Mouse (Mus musculus): Measurements from ENCODE around the gene Rtl10.

Gene Rtl10

DNA sequence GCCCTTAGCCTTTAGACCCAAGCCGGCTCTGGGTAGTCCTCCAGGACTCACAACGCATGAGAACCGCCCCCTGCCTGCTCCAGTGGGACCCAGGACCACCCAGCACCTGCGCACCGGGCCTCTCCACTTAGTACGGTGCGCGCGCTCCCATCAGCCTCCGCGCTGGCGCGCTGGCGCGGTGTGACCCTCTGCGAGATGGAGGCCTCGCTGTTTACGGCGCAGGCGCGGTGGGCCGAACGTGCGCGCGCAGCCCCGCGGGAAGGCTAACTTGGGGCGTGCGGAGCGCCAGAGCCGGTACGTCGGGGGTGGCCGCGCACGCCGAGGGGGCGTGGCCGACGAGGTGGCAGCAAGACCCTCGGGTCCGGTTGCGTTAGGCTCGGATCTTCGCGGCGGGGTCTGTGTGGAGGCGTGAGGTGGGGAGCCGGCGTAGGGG is at the start of gene Rtl10, which contains the start of gene Gnb1l:
Gene Rtl10 (plus strand): TSS at position 344 of the 433 bp plus-strand sequence.
Gene Gnb1l (plus strand): TSS at position 156 of the 433 bp plus-strand sequence.
- peak; percentile 98 to 99 for DNase-seq

DNA sequence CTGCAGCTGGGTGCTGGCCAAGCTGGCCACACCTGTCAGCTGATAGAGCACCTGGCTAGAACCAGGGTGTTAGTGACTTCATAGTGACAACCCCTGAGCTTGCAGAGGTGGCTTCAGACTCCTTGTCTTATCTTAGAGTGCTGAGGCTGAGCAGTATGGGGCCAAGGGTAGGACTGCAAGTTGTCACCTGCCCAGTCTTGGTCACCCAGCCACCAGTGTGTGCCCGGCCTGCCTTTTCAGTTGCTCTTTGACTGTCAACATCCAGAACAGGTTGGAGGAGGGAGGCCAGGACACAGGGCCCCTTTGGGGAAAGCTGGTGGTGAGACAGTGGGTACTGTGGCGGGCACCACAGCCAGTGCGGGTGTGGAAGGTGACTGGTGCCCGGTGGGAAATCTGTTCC is 49.7 kb upstream of the Rtl10 start:
- no peak for DNase-seq

DNA sequence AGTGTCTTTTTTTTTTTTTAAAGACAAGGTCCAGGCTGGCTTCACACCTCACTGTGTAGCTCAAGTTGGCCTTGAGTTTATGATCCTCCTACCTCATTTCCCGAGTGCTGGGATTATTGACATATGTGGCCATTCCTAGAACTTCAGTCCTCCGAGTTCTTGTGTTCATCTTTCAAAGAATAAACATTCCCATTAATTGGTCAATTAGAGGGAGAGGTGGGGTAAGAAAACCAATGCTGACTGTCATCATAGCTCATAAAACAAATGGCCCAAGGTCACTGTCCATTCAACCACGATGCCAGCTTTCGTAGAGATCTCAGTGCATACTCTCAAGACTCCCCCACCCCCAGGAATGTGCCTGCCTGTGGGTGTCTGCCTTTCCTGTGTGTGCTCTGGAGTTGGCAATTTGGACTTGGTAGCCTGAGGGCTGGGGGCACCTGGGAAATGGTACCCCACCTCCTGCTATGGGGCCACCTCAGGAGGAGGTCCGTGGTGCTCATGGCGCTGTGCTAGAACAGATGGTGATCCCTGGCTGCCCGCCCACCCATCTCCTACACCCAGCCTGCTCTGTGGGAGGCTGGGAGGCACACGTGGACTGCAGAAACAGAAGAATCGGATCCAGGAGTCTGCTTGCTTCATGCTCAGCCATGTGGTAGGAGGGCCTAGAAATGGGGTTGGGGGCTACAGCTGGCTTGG is 47.1 kb upstream of the Rtl10 start:
- DNase-seq, result peak; percentile 68 to 77

DNA sequence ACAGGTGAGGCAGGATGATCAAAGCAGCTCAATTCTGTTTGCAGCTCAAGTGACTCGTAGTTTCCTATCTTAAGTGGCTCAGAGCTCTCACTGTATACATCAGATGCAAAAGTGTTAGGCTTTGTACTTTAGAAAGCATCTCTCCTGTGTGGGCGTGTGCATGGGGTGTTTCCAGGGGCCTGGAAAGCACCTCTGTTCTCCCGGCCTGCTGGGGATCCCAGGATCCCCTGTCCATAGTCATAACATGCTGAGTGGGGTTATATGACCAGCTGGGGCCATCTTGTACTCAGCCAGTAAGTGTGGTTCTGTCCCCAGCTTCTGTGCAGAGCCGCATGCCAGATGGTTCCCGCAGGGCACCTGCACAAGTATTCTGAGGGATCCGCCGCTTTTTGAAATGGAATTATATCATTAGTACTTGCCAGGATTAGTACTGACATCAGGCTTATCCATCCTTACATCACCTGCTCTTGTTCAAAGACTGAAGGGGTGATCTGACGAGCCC is 46.3 kb upstream of the Rtl10 start:
- peak in 1 of 2 experiments; percentile 36 for DNase-seq

DNA sequence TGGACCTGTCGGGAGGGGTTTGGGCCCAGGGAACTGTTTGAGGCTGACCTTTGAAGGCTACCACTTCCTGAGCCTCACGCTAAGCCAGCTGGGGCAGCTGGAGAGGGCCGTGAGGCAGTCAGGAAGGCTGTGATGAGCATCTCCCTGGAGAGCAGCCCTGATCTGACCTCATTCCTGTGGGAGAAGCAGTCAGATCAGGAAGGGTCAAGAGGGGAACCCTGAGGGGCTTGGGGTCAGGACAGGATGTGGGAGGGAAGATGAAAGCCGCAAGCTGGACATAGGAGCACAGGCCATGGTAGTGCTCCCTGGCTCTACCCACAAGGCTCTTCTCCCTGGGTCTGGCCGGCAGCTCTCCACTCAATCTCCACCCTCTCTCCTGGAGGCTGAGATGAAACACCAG is 44.9 kb upstream of the Rtl10 start:
- no peak for DNase-seq

DNA sequence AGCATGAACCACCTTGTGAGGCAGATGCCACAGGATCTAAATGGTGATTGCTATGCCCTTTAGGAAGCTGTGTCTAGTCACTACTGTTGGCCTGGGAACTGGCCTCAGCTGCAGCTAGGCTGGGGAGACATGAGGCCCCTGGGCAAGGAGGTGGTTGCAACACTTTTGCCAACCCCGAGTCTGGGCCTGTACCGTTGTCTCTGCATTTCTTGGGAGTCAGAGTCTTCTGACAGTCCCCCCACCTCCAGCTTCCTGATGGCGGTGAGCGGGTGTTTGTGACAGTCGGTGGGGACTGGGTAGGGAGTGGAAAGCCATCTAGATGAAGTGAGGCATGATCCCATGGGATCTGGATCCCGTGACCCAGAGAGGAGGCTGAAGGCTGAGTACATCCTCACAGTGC is 43.3 kb upstream of the Rtl10 start:
- no peak for DNase-seq

DNA sequence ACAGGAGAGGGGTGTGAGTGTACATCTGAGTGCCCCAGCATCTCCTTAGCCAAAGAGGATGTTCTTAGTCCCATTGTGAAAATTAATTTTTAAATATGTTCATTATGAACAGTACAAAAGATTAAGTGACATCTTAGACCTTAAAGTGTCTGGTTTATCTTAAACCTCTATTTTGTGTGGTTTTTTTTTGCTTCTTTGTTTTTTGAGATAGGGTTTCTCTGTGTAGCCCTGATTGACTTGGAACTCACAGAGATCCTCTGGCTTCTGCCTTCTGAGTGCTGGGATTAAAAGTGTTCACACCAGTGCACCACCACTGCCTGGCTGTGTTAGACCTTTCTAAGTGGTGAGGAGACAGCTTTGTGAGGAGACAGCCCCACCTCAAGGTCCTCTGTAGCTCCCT is 40.0 kb upstream of the Rtl10 start:
- no peak for DNase-seq

DNA sequence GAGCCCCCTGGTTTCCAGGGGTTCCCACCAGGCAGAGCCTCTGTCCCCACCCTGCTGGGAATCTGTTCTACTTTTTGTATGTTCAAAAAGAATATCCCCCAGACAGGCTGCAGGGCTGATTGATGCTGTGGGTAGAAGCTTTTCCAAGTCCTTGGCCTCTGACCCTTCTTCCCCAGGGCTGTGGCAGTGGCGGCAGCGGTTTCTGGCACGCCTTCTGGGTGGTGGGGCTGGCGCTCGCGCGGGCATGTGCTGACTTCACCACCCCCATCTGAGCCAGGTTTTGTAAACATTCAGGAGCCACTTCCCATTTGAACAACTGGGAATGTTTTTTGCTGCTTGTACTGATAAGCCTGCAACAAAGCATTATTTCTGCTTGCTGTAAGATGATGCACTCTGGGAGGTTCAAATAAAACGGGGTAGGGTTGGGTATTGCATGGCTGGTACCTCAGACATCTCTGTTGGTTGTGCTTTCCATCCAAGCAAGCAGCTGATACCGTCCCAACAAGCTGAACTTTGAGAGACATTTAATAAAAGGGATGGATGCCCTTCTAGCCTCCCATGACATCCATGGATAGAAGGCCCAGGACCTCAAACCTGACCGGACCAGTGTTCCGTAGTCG is 39.3 kb upstream of the Rtl10 start:
- DNase-seq, result peak in 1 of 2 experiments; percentile 22

DNA sequence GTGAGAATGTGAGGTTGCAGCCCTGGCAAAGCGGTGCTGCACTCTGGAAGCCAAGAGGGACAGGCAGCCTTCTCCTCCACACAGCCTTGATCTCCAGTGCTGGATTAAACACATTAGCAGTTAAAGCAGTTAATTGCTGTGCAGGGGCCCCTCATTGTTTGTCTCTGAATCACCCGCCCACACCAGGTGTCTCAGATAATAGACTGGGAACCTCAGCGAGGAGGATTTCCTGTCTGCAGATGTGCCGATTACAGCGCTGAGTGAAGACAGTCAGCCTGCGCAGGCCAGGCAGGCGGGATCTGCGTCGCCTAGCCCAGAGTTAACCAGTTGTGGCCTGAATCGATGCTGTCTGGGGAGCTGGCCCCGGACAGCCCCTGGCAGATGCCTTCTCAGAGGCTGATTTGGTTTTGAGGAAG is 38.7 kb upstream of the Rtl10 start:
- peak in 1 of 2 experiments; percentile 26 for DNase-seq

DNA sequence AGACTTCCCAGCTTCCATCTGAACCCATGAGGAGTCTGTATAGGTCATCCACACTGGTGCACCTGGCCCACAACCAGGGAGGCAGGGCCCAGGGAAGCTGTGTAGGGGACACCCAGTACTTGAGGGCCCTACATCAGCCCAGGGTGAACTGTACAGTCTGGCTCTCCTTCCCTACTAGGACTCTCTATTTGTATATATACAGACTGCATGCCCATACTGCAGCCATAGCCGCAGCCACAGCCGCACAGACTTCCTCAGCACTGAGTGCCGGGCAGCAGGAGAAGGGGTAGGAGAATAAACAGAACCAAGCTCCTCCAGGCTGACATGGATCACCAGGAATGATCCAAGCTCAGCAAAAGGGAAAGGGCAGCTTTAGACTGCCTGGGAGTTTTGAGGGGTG is 37.9 kb upstream of the Rtl10 start:
- DNase-seq, result no peak

DNA sequence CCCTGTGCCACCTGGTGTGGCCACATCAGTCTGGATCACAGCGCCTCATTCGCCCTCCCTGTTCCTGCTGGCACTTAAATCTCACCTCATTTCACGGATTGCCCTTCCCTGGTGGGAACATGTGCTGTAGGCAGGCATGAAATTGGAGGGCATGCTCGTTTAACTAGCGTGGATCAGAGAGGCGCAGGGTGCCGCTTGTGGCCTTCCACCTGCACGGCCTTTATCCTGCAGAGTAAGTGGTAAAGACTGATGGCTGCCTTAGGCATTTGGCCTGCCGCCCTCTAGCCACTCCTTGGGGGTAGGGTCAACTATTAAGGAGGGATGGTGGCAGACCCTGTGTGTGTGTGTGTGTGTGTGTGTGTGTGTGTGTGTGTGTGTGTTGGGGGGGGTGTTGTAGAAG is 36.7 kb upstream of the Rtl10 start:
- no peak for DNase-seq

DNA sequence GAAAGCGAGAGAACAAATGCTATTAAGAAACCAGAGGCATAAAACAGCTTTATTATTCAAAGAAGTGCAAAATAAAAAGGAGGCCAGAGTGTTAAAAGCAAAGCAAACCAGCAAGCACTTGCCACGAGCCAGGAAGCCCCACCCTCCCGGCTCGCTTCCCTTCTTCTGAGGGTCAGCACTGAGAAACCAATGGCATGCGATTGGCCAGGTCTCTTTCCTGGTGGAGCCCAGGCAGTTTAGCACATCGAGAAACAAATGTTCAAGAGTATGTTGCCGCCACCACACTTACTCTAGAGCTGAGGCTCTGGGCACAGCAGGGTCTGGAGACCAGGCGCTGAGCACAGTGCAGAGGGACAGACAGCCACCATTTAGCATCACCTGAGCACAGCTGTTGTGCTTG is 36.1 kb upstream of the Rtl10 start:
- no peak for DNase-seq

DNA sequence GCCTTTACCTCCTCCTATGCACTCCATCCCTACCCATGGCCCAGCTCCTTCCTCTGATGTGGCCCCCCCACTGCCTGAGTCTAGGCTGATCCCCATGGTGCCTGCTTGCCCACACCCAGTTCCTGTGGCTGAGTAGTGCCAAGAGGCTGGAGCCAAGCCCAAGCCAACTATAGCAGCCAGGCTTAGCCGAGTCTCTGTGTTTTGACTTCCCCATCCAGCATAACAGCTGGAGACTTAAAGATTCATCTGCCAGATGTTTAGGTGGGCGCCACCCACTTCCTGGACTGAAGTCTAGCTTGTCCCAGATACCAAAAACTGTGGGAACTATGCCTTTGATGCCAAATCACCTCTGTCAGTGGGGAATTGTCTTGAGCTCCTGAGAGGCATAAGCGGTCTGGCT is 34.4 kb upstream of the Rtl10 start:
- peak in 1 of 2 experiments; percentile 28 for DNase-seq

DNA sequence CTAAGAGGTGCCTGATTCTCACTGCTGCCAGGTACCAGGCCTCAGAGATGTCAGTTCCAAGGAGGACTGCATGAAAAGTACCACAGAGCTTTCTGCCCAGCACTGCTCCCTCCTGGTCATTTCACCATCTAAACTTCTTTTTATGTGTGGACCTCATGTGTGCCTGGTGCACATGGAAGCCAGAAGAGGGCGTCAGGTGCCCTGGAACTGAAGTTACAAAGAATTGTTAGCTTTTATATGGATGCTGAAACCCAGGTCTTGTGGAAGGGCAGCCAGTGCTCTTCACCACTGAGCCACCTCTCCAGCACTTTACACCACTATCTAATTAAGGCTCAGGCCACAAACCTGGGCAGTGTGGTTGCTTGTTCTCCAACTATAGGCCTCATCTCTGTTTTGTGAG is 27.9 kb upstream of the Rtl10 start:
- no peak for DNase-seq

DNA sequence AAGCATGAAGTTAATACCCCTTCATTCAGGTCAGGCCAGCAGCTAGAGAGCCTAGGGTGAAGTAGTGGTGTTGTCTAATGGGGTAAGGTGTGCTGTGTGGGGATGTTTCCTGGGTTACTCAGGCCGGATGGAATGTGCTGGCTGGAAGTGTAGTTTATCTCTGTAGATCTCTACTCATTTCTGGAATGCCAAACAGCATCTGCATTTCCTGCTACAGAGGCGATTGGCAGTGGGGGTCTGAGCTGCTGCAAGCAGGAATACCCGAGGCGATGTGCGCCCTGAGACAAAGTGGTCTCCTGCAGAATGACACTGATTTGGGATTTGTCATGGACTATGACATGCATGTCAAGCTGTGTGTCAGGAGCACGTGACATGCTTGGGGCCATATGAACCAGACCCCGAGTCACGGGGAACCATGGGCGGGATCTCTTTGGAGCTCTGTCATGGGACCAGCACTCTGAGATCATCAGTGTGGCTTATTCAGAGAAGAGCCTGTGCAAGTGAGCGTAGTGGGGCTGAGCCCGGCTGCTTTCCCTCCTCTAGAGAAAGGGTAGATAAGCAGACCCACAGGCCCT is 27.2 kb upstream of the Rtl10 start:
- peak in 1 of 2 experiments; percentile 1 for DNase-seq

DNA sequence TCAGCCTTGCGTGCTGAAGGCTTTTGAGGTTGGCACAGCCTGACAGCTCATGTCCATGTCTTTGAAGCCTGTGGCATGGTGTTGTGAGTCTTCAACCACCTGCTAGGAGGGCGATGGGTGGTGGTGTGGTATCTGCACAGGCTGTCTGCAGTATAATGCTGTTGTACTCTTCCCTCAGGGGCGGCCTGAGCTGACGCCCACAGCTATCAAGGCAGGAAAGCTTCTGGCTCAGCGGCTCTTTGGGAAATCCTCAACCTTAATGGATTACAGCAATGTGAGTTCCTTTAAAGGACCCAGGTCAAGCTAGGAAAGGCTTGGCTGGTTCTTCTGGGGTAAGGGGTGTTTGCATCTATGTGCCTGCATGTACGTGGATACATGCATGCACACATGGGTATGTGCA is 26.7 kb upstream of the Rtl10 start:
- no peak for DNase-seq

DNA sequence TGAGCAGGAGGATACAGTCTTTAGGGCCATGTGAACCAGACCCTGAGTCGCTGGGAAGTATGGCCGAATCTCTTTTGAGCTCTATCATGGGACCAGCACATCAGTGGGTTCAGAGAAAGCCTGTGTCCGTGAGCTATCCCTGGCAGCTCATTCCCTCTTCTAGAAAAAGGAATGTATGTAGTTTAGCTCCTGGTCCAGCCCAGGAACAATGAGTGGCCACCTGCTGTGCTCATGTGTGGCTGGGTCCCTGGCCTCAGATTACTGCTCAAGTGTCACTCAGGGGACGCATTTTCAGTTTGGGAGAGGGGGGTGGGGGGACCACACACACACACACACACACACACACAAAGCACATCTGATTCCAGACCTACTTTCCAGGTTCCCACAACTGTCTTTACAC is 26.3 kb upstream of the Rtl10 start:
- DNase-seq, result no peak

DNA sequence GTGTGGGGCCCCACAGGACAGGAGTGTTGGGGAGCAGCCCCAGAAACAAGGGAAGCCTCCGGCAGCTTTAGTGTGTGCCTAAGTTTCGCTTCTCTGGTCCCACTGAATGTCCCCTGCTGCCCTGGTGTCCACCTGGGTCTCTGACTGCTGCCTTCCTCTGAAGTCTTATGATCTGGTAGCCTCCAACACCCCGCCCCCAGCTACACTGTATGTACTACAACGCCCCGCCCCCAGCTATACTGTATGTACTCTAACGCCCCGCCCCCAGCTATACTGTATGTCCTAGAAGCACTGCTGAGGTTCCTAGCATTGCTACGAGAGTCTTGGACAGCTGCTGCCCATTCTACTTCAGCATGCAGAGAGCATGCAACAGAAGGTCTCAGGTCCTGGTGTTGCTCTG is 25.7 kb upstream of the Rtl10 start:
- DNase-seq, result no peak

DNA sequence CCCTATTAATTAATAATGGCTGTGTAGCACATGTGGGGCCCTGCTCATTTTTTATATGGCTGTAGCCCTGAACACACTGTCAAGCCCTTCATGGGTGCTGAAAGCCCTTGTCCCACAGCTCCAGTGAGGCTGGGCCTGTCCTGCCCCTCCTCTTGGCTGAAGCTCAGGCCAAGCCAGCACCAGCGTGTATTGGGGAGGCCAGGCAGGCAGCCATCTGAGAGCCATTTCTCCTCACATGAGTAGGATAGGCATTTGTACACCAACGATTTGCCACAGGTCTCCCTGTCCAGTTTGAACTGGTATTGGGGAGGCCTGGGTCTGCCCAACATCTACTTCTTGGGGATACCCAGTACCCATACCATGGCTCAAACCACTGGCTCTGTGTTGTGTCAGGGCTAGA is 24.7 kb upstream of the Rtl10 start:
- DNase-seq, result no peak

DNA sequence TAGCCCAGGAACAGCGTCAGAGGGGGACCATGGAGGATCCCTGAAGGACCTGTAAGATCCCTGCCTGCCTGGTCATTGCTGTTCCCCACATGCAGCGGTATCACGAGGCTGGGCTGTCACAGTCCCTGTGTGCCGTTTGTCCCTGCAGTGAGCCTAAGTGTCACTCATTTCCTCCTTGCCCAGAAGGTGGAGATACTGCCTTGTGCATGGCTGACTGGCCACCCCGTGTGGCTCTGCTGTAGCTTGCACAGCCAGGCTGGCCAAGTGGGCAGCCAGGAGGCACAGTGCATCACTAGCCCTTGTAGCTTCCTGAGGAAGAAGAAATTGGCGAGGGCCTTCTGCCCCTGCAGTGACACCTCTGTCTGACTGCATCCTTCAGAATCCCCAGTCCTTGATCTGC is 20.7 kb upstream of the Rtl10 start:
- DNase-seq, result peak in 1 of 2 experiments; percentile 35

DNA sequence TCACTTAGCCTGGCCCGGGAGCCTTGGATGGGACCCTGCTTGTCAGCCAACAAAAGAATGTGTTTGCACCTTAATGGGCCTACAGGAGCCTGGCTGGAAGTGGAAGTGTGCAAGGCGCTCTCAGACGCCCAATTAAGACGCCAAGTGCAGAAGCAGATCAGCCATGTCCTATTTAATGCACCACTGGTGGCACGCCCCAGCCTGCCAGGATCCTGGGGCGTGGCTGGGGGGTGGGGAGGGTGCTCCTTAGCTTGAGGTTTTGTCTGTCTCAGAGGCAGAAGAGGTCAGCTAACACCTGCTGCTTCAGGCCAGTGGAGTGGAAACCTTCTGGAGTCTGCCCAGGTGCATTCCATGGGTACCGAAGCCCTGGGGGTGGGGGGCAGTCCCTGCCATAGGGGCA is 19.0 kb upstream of the Rtl10 start:
- no peak for DNase-seq

DNA sequence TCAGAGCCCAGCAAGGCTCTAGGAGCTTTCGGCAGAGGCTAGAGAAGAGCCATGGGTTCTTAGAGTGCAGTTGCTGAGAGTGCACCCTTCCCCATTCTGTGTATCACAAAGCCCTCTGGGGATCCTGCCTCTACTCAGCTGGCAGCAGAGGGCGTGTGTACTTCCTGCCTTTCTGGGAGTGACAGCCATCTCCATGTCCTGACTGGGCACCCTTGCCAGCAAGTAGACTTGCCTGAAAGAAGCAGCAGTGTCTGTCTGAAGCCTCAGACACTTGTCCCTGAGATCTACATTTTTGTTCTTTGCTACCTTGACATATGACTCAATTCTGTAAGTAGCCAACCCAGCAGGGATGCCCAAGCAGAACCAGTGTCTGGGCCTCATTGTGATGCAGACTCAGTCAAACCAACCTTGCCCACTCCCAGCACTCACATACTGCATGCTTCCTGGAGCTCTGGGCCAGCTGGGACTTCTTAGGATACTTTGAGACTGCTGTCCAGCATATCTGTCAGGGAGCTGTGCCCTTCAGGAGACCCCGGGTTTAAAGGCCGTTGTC is 17.7 kb upstream of the Rtl10 start:
- no peak for DNase-seq

DNA sequence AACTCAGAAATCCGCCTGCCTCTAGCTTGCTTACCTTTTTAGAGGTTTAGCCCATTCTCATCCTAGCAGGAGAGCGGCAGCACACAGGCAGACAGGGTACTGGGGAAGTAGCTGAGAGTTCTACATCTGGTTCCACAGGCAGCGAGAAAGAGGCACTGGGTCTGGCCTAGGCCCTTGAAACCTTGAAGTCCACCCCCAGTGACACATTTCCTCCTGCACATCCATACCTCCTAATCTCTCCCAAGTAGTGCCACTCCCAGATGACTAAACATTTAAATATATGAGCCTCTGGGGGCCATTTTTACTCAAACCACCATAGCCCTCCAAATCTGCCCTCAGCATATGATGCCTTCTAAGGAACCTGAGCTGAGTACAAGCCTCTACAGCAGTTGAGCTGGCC is 16.3 kb upstream of the Rtl10 start:
- no peak for DNase-seq

DNA sequence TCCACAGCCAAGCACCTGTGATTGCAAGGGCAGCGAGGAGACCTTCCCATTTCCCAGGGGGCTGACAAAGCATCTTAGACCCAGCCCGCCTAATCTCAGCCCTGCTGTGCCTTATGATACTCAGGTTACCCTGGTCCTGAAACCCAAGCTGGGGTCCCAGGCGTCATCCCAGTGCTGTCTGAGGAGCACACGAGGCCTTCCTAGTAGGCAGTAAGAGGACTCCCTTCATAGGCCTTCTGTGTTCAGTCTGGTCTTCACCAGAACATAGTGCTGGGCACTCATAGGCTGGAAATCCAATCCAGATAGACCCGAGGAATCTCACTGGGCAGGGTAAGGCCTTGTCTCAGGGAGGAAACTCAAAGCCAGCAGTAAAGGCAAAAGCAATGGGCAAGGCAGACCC is 14.9 kb upstream of the Rtl10 start:
- no peak for DNase-seq

Data from cerebellum, postnatal 10 days (tissue).